Mouse (Mus musculus): ENCODE measurements around the gene Hvcn1. TPM values are rescaled to one million over a fixed set of nuclear protein-coding genes. Genes with fewer than 3 reads are reported as not detected.

Hvcn1 gene
- total RNA-seq, 2 experiments from 2014 or later: 0.84 to 1.2 TPM

DNA sequence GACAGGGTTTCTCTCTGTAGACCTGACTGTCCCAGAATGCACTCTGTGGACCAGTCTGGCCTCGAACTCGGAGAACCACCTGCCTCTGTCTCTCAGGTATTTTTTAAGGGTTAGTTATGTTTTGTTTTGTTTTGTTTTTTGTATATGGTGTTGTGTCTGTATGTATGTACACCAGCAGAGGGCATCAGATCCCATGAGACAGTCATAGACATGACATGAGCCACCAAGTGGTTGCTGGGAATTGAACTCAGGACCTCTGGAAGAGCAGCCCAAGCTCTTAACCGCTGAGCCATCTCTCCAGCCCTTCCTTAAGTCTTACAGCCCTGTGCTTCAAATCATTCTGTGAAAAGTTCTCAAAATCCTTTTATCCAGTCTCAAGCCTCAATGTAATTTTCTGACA is 58.6 kb downstream of the Hvcn1 start:
- intact Hi-C loops (cut with DNase I): no loop called here
- no peak for DNase-seq

DNA sequence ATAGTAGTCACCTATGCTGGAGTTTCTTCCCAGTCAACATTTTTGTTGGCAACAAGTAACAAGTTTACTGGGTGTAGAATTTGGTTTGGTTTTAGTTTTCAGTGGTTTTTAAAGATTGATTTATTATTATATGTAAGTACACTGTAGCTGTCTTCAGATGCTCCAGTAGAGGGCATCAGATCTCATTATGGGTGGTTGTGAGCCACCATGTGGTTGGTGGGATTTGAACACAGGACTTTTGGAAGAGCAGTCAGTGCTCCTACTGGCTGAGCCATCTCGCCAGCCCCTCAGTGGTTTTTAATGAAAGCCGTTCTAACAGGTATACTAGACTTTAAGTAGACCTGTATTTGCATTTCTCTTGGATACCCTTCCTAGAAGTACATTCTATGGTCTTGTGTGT is 59.3 kb downstream of the Hvcn1 start:
- DNase-seq: no peak
- intact Hi-C loops (cut with DNase I): loop anchor here (2.0 kb wide), 1 partner anchor 79 kb away; no protein-coding TSS in a partner anchor

DNA sequence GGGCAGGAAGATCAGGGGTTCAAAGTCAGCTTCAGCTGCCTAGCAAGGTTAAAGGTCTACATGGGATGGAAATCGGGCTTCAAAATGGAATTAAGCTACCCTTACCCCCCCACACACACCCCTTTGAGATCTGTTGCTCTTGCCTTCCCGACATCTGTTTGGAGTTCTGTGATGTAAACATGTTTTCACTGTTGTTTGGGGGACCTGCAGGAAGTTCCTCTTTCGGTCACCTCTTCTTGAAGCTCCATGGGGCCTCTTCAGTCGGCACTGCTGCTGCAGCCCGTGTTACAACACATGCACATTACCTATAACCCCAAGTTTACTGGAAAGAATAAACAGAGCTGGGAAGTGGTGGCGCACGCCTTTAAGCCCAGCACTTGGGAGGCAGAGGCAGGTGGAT is 60.5 kb downstream of the Hvcn1 start:
- intact Hi-C loops (cut with DNase I): loop anchor here (2.0 kb wide), 1 partner anchor 78 kb away; no protein-coding TSS in a partner anchor
- no peak for DNase-seq

DNA sequence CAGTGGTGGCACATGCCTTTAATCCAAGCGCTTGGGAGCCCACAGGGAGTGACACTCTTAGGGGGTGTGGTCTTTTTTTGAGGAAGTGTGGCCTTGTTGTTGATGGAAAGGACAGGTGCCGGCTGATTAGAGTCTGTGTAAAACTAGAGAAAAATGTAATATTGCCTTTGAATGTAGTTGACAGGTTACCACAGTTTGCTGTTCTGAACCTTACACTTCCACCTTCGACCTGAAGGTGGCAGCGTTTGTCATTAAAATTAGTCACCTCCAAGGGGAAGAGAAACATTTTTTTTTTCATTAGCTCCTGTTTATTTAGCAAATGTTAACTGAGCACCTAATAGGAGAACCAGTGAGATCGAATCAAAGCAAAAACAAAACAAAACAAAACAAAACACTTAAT is 61.3 kb downstream of the Hvcn1 start:
- intact Hi-C loops (cut with DNase I): loop anchor here (2.0 kb wide), 1 partner anchor 77 kb away; no protein-coding TSS in a partner anchor
- DNase-seq: peak; percentile 74

DNA sequence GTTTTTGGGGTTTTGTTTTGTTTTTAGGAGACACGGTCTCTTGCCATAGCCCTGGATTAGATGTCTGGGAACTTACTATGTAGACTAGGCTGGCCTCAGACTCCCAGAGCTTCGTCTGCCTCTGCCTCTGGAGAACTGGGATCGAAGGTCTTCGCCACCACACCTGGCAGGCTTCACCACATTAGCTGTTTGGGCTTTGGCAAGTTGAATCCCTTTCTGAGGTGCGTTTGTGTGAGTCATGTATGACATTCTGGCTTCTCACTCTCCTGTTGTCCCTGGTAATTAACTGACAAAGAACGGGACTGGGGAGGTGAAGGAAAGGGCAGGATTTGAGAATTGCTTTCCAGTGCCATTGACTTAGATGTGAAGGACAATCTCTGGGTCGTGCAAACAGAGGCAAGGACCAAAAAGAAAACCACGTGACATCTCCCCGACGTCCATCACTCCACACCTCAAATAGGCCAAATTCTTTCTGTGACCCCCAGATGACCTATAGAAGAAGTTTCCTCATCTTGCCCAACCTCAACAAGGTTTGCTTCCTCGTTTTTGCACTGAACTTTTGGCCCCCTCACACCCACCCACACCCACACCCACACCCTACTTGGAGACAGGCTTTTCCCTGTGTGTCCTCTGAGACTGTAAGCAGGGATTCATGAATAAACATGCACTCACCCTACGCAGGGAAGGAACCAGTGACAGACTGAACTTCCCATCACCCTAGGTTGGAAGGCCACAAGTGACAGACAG is 62.4 kb downstream of the Hvcn1 start:
- DNase-seq: no peak
- intact Hi-C loops (cut with DNase I): no loop called here

DNA sequence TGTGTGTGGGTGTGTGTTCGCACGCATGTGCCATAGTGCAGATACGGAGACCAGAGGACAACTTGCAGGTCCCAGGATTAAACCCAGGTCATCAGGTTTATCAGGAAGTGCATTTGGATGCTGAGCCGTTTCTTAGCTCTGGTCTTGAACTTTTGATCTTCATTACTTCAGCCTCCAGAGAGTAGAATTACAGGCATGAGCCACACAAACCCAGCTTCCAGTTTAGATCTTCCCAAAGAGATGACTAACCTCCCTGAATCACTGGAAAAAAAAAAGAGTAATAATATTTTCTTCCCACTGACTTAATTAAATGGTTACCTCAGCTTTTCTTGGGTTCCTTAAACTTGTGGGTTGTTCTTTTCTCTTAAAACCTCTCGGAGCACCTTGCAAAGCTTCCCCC is 66.2 kb downstream of the Hvcn1 start:
- intact Hi-C loops (cut with DNase I): no loop called here
- no peak for DNase-seq

DNA sequence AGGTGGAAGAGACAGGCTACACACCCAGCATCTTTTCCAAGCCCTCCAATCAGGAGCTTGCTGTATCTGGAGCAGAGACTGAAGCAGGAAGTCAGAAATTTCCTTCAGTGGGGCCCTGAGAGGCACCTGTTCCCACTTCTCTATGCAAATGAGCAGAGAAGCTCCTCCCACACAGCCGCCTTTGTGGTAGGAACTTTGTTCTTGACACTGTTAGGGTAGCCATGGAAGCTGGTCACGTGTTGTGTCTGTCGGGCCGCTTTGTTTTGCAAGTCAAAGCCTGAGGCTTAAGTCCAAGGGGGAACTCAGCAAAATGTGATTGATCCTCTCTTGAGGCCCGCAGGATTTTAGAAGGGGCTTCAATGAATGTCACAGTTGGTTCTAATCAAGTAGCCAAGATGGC is 68.2 kb downstream of the Hvcn1 start:
- intact Hi-C loops (cut with DNase I): no loop called here
- no peak for DNase-seq

DNA sequence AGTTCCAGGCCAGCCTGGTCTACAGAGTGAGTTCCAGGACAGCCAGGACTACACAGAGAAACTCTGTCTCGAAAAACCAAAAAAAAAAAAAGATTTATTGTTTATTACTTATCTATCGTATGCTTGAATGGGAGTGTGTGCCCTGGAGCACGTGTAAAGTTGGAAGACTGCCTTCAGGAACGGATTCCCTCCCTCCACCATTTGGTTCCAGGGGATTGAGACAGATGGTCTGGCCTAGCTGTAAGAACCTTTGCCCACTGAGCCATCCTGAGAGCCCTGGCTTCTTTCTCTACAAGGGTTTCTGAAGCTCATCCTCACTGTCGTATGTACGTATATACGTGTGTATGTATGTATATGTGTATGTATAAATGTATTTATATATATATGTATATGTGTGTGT is 72.3 kb downstream of the Hvcn1 start:
- intact Hi-C loops (cut with DNase I): no loop called here
- DNase-seq: peak; percentile 27

DNA sequence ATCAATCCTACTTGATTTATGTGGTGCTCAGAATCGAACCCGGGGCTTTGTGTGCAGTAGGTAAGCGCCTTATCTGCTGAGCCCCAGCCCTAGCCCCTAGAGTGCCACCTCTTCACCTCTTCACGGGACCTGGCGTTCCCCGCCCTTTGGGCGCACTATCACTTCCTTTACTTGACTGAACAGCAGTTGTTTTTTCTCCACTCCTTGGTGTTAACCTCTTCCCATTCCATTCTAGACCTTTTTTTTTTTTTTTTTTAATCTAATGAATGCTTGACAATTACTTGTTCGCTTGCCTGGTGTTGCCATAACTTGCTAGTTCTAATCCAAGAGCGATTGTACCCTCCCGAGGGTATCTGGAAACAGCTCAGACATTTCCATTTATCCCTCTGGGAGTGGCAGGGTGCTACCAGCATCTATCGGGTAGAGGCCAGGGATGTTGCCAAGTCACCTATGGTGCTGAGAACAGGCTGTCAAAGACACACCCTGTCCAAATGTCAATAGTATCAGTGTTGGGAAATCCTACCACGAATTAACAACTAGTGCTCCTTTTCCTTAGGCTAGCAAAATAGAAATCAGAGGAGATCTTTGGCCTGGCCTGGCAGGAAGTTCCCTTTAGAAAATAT is 73.3 kb downstream of the Hvcn1 start:
- no peak for DNase-seq

DNA sequence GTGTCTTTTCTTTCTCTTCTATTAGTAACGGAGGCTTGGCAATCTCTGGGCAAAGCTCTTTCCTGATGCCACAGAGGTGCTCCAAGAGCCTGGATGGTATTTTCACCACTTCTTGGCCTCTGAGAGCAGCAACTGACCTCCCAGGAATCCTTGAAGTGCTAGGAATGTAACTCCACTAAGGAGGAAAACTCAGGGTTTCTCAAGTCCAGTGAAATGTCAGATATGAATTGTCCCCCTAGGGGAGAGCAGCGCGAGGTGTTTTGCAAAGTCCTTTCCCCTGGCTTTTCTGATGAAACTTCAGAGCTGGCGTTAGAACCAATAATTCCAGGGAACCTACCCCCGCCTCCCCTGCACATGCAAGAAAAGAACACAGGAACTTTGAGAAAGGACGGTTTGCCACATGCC is 73.8 kb downstream of the Hvcn1 start:
- DNase-seq: no peak
- intact Hi-C loops (cut with DNase I): no loop called here

More for the DNA sequence above, 73.3 kb downstream of the Hvcn1 start:
- intact Hi-C loops (cut with DNase I): no loop called here

DNA sequence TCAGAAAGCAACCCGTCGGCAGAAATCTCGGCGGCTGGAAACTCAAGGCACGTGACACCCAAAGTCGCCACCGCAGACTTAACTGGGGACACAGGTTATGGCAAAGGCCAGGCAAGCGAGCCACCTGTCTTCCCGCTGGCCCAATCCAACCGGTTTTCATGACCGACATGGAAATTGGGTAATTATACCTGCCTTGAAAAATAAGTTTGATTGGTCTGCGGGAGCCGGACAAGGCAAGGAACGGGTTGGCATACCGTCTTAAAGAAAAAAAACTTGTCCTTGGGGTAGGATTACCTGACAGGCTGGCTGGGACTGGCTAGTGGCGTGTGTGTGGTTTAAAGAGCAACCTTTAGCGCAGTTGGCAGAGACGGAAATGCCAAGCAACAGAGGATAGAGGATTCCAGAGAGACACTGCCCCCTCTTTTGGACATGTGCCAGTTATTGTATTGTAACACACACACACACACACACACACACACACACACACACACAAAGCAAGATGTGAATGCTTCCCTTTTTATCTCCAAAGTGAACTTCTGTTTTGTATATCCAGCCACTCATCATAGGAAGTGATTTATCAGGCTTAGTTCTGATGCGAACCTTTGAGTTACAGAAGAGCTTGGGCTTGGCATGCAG is 74.3 kb downstream of the Hvcn1 start:
- intact Hi-C loops (cut with DNase I): no loop called here

DNA sequence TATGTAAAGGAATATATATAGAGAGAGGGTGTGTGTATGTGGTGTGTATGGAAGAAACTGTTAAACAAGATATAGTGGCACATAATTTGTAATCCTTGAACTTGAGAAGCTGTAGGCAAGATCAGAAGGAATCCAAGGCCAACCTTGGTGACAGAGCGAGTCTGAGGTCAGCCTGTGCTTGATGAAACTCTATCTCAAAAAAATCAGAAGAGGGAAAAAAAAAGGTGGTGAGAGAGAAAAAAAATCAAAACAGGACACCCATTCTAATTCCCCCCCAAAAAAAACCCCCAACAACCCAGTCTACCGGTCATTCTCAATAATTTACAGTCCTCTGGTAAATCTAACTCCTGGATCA is 77.2 kb downstream of the Hvcn1 start:
- intact Hi-C loops (cut with DNase I): no loop called here

More for the DNA sequence above, 74.3 kb downstream of the Hvcn1 start:
- DNase-seq: no peak

DNA sequence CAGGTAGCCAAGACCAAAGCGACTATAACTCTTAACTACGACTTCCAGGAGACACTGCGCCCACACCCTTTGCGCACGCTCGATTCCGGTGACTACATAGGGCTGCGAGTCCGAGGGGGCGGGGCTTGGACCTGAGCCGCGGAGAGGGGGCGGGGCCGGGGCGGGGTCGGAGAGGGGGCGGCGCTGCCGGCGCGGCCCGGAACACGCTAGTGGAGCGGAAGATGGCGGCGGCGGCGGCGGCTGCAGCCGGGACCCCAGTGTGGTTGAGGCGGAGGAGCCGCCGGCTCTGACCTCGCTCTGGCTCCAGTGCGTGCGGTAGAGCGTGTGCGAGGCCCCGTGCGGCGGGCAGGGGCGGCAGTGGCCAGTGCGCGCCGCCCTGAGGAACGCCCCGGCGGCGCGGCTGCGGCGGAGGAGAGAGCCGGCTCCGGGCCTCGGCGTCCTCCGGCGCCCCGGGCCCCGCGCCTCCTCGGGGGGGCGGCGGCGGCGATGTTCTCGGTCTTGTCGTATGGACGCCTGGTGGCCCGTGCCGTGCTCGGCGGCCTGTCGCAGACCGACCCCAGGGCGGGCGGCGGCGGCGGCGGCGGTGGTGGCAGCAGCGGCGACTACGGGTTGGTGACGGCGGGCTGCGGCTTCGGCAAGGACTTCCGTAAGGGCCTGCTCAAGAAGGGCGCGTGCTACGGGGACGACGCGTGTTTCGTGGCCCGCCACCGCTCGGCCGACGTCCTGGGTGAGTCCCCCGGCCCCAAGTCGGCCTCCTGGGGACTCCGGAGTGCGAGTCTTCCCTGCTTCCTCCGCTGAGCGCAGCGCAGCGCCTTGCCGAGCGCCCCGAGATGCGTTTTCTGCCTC is 77.8 kb downstream of the Hvcn1 start, which contains the start of gene Pptc7:
Pptc7 (plus strand) TSS at position 183 of the 846 bp plus-strand sequence.
- DNase-seq: peak; percentile 96
- intact Hi-C loops (cut with DNase I): no loop called here

More for the DNA sequence above, 77.2 kb downstream of the Hvcn1 start:
- no peak for DNase-seq

DNA sequence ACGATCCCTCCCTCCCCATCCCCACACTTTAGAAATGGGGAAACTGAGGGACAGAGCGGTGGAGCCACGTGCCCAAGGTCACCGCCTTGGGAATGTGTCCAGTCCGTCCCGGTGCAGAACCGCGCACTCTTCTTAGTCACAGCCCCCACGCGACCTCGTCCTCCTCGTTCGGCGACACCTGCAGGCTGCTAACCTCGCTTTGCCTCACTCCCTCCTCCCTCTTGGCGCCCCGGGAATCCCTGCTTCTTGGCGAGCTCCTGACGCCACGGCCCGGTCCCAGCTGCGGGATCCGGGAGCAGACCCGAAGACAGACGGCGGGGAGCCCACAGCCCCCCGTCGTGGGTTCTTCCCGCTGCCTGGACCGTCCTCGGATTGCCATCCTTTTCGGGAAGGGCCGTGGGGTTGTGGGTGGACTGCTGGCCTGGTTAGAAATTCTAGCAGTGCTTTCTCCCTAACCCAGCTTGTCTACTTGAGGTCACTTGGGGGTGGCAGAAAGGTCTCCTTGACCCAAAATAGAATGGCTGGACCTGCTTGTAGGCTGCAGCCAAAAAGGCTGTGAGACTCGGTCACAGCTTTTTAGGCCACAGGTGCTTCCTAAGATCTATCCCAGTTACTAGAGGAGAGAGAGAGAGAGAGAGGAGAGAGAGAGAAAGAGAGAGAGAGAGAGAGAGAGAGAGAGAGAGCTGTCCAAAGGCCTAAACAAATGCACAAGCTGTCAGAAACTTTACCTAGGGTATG is 78.6 kb downstream of the Hvcn1 start:
- DNase-seq: peak; percentile 50
- intact Hi-C loops (cut with DNase I): no loop called here

DNA sequence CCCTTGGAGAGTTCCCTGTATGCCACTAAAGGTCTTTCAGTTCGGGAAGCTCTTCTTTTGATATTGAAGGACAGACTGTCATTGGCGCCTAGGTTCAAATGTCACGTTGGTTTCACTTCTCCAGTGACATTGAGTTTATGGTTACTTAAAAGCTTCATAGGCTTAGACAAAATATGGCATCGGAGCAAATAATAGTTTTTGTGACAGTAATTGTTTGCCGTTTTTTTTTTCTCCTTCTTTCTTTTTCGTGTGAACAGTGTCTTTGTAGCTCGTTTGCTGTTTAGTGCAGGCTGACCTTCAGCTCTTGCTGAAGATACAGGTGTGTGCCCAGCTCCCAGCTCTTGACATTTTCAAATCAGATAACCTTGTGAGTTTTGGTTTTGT is 79.2 kb downstream of the Hvcn1 start:
- intact Hi-C loops (cut with DNase I): no loop called here

DNA sequence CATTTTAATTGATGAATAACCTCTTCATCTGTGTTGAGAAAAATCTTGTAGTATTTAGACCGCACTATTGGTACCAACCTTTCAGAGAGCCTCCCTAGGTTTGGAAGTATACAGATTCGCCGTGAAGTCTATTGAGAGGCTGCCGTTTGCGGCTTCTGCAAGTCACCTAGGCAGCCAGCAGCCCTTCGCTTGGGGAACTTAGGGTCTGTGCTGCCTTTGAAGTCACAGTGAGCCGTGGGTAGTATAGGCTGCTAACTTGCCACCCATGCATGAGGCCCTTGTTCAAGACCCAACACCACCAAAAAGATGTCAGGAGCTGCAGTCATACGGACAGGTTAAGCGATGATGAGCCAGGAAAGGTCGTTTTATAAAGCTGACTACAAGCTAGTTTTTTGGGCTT is 79.6 kb downstream of the Hvcn1 start:
- no peak for DNase-seq
- intact Hi-C loops (cut with DNase I): no loop called here

More for the DNA sequence above, 79.2 kb downstream of the Hvcn1 start:
- DNase-seq: no peak

DNA sequence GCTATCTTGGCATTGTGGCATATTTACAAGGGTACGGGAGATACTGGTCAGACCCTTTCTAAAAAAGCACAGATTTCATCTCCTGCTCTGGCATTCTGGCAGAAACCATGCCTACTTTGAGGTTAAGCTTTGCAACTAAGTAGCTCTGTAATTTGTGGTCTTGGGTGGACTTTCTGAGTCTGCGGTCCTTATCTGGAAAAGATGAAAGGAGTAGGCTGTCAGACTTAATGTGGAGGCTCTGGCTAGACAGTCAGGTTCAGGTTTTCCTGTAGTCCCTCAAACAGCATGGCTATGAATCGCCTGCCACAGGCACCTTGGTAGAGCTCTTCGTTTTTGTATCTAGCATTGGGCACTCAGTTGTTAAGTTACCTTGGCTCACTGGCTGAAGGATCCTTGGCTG is 80.4 kb downstream of the Hvcn1 start:
- no peak for DNase-seq
- intact Hi-C loops (cut with DNase I): no loop called here

DNA sequence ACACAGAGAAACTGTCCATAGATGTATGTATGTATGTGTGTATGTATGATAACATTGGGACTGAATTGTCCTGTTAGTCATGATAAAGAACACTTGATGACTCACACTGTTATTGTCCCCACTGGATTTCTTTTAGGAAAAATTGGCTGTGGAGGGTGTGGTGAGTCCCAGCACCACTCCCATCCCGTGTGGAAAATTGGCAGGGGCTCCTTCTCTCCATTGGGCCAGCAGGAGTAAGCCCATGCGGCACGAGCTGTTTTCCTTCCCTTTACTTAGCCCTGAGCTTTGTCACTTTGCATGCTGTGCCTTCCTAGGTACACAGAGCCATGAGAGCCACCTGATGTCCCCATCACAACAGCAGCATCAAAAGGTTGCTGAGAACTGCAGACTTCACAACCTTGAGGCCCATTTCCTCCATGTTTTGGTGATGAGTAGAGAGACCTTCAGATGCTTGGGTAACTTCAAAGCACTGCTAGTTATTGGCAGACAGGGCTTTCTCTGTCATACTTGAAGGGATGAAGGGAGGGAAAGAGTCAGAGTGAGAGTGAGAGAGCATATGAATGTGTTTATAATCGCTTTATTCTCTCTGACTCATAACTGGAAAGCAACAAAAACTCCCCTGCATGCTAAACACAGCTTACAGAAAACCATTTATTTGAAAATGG is 81.7 kb downstream of the Hvcn1 start:
- intact Hi-C loops (cut with DNase I): no loop called here

DNA sequence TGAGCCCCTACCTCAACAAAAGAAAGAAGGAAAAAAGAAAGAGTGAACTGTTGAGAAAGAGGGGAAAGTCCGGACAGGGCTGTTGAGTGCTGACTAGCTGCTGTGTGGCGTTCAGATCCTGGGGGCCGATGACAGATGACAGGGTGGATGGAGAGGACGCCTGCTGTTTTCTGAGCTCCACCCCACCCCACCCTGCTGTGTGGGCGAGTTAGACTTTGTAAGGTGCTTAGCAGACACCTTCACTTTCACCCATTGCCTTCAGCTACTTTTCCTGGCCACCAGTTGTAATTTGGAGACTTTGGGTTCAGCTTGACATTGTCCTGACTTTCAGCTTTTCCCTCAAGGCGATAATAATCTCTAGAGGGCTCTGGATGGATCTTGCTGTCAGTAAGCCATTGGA is 84.5 kb downstream of the Hvcn1 start:
- intact Hi-C loops (cut with DNase I): no loop called here
- no peak for DNase-seq

More for the DNA sequence above, 81.7 kb downstream of the Hvcn1 start:
- DNase-seq: no peak

Data from left cerebral cortex, postnatal 4 days (tissue).